In genomic region chr2:32537360-32537905, GRCm38 (mm10) we compare ENCODE assay signal across 8 mouse cellular contexts. TPM values are rescaled to one million over a fixed set of nuclear protein-coding genes. Genes with fewer than 3 reads are reported as not detected.
DNase-seq lines count a peak whose midpoint lies in the region; ATAC-seq and TF ChIP-seq lines count a peak whose summit lies in the region.

No protein-coding gene starts in this region.

- H3K27ac ChIP-seq in embryonic facial prominence, embryonic 10.5 days (replicated peaks) = peak overlapping the region; percentile 96
- peak overlapping the region; percentile 93 for H3K27ac ChIP-seq in hindbrain, embryonic 15.5 days (replicated peaks)
- H3K27ac ChIP-seq in liver, embryonic 13.5 days = peak overlapping the region; percentile 32; the same call in 1 of the 2 replicates
- no peak overlapping the region for H3K27ac ChIP-seq in olfactory bulb, adult 2 months (ENCODE audit: insufficient read depth, low read depth, low read length)

- no peak for ATAC-seq in hindbrain, embryonic 15.5 days (ENCODE audit: low FRiP score, low read depth)
- peak; percentile 2; the same call in 1 of the 2 replicates for ATAC-seq in liver, embryonic 13.5 days (ENCODE audit: low read depth)

- peak overlapping the region; percentile 87 for H3K9ac ChIP-seq in hindbrain, embryonic 15.5 days
- H3K9ac ChIP-seq in liver, embryonic 13.5 days = peak overlapping the region; percentile 82; the same call in 1 of the 2 replicates

- 0 out of 2 replicates have a peak, but pooled peaks cover 4% of the 10 kb centered on the region for H3K36me3 ChIP-seq in embryonic facial prominence, embryonic 10.5 days (replicated peaks)
- H3K36me3 ChIP-seq in hindbrain, embryonic 15.5 days = no peaks in the 10 kb centered on the region
- H3K36me3 ChIP-seq in liver, embryonic 13.5 days = no peaks in the 10 kb centered on the region

- no peaks in the 10 kb centered on the region for H3K9me3 ChIP-seq in embryonic facial prominence, embryonic 10.5 days
- no peaks in the 10 kb centered on the region for H3K9me3 ChIP-seq in hindbrain, embryonic 15.5 days
- no peaks in the 10 kb centered on the region for H3K9me3 ChIP-seq in liver, embryonic 13.5 days (replicated peaks)

- TF ChIP-seq POLR2A in olfactory bulb, adult 2 months (IDR thresholded peaks at IDR 0.05; ENCODE audit: insufficient read depth, low read depth, low read length) = no peak

- H3K4me2 ChIP-seq in hindbrain, embryonic 15.5 days = peak overlapping the region; percentile 71
- H3K4me2 ChIP-seq in liver, embryonic 13.5 days = peak overlapping the region; percentile 100

- no peaks in the 10 kb centered on the region for H3K27me3 ChIP-seq in embryonic facial prominence, embryonic 10.5 days (replicated peaks; ENCODE audit: low read depth, poor library complexity, severe bottlenecking)
- H3K27me3 ChIP-seq in hindbrain, embryonic 15.5 days = no peaks in the 10 kb centered on the region
- H3K27me3 ChIP-seq in liver, embryonic 13.5 days = peaks cover 73% of the 10 kb centered on the region

- intact Hi-C loops in heart, postnatal 36 days (cut with DNase I) = loop anchor here (2.0 kb wide), 1 partner anchor 29 kb away; no protein-coding TSS in a partner anchor

- DNase-seq in heart, adult 11 months = peak; percentile 96
- DNase-seq in heart, postnatal 36 days = no peak
- no peak for DNase-seq in embryonic facial prominence, embryonic 10.5 days (ENCODE audit: low spot score)
- no peak for DNase-seq in liver, embryonic 13.5 days
- DNase-seq in urinary bladder, adult 2 months (ENCODE audit: low spot score) = no peak
- DNase-seq in left cerebral cortex, adult 11 months (ENCODE audit: low spot score) = no peak

- H3K4me1 ChIP-seq in embryonic facial prominence, embryonic 10.5 days = peaks cover 81% of the 10 kb centered on the region
- H3K4me1 ChIP-seq in hindbrain, embryonic 15.5 days (replicated peaks) = peaks cover 64% of the 10 kb centered on the region
- H3K4me1 ChIP-seq in liver, embryonic 13.5 days (replicated peaks) = peaks cover 56% of the 10 kb centered on the region
- H3K4me1 ChIP-seq in olfactory bulb, adult 2 months (ENCODE audit: control insufficient read depth, insufficient read depth, low read length) = peaks cover 31% of the 10 kb centered on the region

- 8% methylated on average over 9 of the region's 9 CpGs for WGBS in embryonic facial prominence, embryonic 10.5 days
- 11% methylated on average over 9 of the region's 9 CpGs for WGBS in hindbrain, embryonic 15.5 days
- WGBS in liver, embryonic 13.5 days (ENCODE audit: insufficient replicate concordance) = 9% methylated on average over 9 of the region's 9 CpGs
- 36% methylated on average over 9 of the region's 9 CpGs for WGBS in olfactory bulb, adult 2 months

- no peak for TF ChIP-seq CTCF in olfactory bulb, adult 2 months (IDR thresholded peaks at IDR 0.05; ENCODE audit: insufficient read depth, low read depth, low read length)

- H3K4me3 ChIP-seq in embryonic facial prominence, embryonic 10.5 days = peak overlapping the region; percentile 80
- H3K4me3 ChIP-seq in hindbrain, embryonic 15.5 days = peak overlapping the region; percentile 87
- H3K4me3 ChIP-seq in liver, embryonic 13.5 days (replicated peaks) = peak overlapping the region; percentile 79
- H3K4me3 ChIP-seq in olfactory bulb, adult 2 months (ENCODE audit: insufficient read depth, low read depth, low read length) = peak overlapping the region; percentile 74

RNA-seq across cellular contexts. Expression of gene Fam102a, which starts 2.3 kb away (rescaled TPM):
- total RNA-seq in heart, postnatal 36 days (2021) = 10 to 100 TPM in 1 of 2 experiments, 1 to 10 TPM in 1; 8.9 to 10.6 TPM
- 11.8 and 12.3 TPM in 2 replicates for polyA plus RNA-seq in embryonic facial prominence, embryonic 10.5 days (2016; fragmentation: Nextera tagmentation; extraction: Ambion mirVana)
- 7.5 and 9.5 TPM in 2 replicates for polyA plus RNA-seq in hindbrain, embryonic 15.5 days (2015; fragmentation: Nextera tagmentation; extraction: Ambion mirVana)
- 1.0 and 1.1 TPM in 2 replicates for polyA plus RNA-seq in liver, embryonic 13.5 days (2015; fragmentation: Nextera tagmentation; extraction: Ambion mirVana)
- not detected in 2 replicates for polyA plus RNA-seq in olfactory bulb, adult 2 months (2012; ENCODE audit: insufficient read depth, insufficient read length, low replicate concordance, missing spikeins)
- 17.1 and 25.9 TPM in 2 replicates for polyA plus RNA-seq in urinary bladder, adult 2 months (2012; rRNA removed)

RNA-seq across cellular contexts. Expression of gene Dpm2, which starts 33.2 kb away (rescaled TPM):
- 10 to 100 TPM; 17.9 to 21.3 TPM for total RNA-seq in heart, postnatal 36 days (2021)
- polyA plus RNA-seq in embryonic facial prominence, embryonic 10.5 days (2016; fragmentation: Nextera tagmentation; extraction: Ambion mirVana) = 109 and 111 TPM in 2 replicates
- polyA plus RNA-seq in hindbrain, embryonic 15.5 days (2015; fragmentation: Nextera tagmentation; extraction: Ambion mirVana) = 138 and 140 TPM in 2 replicates
- polyA plus RNA-seq in liver, embryonic 13.5 days (2015; fragmentation: Nextera tagmentation; extraction: Ambion mirVana) = 60.4 and 64.2 TPM in 2 replicates
- not detected in 2 replicates for polyA plus RNA-seq in olfactory bulb, adult 2 months (2012; ENCODE audit: insufficient read depth, insufficient read length, low replicate concordance, missing spikeins)
- 88.5 and 117 TPM in 2 replicates for polyA plus RNA-seq in urinary bladder, adult 2 months (2012; rRNA removed)

RNA-seq across cellular contexts. Expression of gene Pip5kl1, which starts 37.2 kb away (rescaled TPM):
- under 1 TPM in 1 of 2 experiments, not detected in 1; 0.43 TPM for total RNA-seq in heart, postnatal 36 days (2021)
- polyA plus RNA-seq in embryonic facial prominence, embryonic 10.5 days (2016; fragmentation: Nextera tagmentation; extraction: Ambion mirVana) = 2.0 and 2.1 TPM in 2 replicates
- 11.9 and 15.3 TPM in 2 replicates for polyA plus RNA-seq in hindbrain, embryonic 15.5 days (2015; fragmentation: Nextera tagmentation; extraction: Ambion mirVana)
- polyA plus RNA-seq in liver, embryonic 13.5 days (2015; fragmentation: Nextera tagmentation; extraction: Ambion mirVana) = 0.10 TPM in 1 of 2 replicates, not detected in the other
- not detected in 2 replicates for polyA plus RNA-seq in olfactory bulb, adult 2 months (2012; ENCODE audit: insufficient read depth, insufficient read length, low replicate concordance, missing spikeins)
- 0.08 TPM in 1 of 2 replicates, not detected in the other for polyA plus RNA-seq in urinary bladder, adult 2 months (2012; rRNA removed)

RNA-seq across cellular contexts. Expression of gene 9430097D07Rik, which starts 38.1 kb away (rescaled TPM):
- total RNA-seq in heart, postnatal 36 days (2021) = not detected
- 0.11 TPM in 2 replicates for polyA plus RNA-seq in embryonic facial prominence, embryonic 10.5 days (2016; fragmentation: Nextera tagmentation; extraction: Ambion mirVana)
- polyA plus RNA-seq in hindbrain, embryonic 15.5 days (2015; fragmentation: Nextera tagmentation; extraction: Ambion mirVana) = 0.79 and 0.87 TPM in 2 replicates
- polyA plus RNA-seq in liver, embryonic 13.5 days (2015; fragmentation: Nextera tagmentation; extraction: Ambion mirVana) = not detected in 2 replicates
- not detected in 2 replicates for polyA plus RNA-seq in olfactory bulb, adult 2 months (2012; ENCODE audit: insufficient read depth, insufficient read length, low replicate concordance, missing spikeins)
- 0.07 TPM in 1 of 2 replicates, not detected in the other for polyA plus RNA-seq in urinary bladder, adult 2 months (2012; rRNA removed)

RNA-seq across cellular contexts. Expression of gene St6galnac4, which starts 49.5 kb away (rescaled TPM):
- 10 to 100 TPM; 18.7 to 21.7 TPM for total RNA-seq in heart, postnatal 36 days (2021)
- 25.1 and 26.4 TPM in 2 replicates for polyA plus RNA-seq in embryonic facial prominence, embryonic 10.5 days (2016; fragmentation: Nextera tagmentation; extraction: Ambion mirVana)
- 41.2 and 41.9 TPM in 2 replicates for polyA plus RNA-seq in hindbrain, embryonic 15.5 days (2015; fragmentation: Nextera tagmentation; extraction: Ambion mirVana)
- polyA plus RNA-seq in liver, embryonic 13.5 days (2015; fragmentation: Nextera tagmentation; extraction: Ambion mirVana) = 13.5 and 14.1 TPM in 2 replicates
- polyA plus RNA-seq in olfactory bulb, adult 2 months (2012; ENCODE audit: insufficient read depth, insufficient read length, low replicate concordance, missing spikeins) = not detected in 2 replicates
- 13.3 and 16.1 TPM in 2 replicates for polyA plus RNA-seq in urinary bladder, adult 2 months (2012; rRNA removed)

Comparison
In these comparisons a context has a peak if more than half of its experiments do, and no peak if none do; other contexts are left out.
1. RNA of gene Dpm2, which starts 33.2 kb away (polyA plus RNA-seq): 138 to 140 TPM in hindbrain, embryonic 15.5 days, 88.5 to 117 TPM in urinary bladder, adult 2 months, 109 to 111 TPM in embryonic facial prominence, embryonic 10.5 days and 60.4 to 64.2 TPM in liver, embryonic 13.5 days; not detected in olfactory bulb, adult 2 months; every median in the first group is over 10 times any median in the second.
2. Peak in every context shown above with its lines, with median percentiles within 50 percentile points of each other: H3K4me3 ChIP-seq.